Mouse (Mus musculus) heart, embryonic 16.5 days (tissue): Measurements from ENCODE around the gene Ing4. TPM values are rescaled to one million over a fixed set of nuclear protein-coding genes. Genes with fewer than 3 reads are reported as not detected.

ENCODE experiments used
- microRNA-seq: library from miRNA; unstranded; fragments of <30 nt; microRNA quantifications from one replicate; pipeline ENCODE4, GENCODE M21; 2017
- polyA plus RNA-seq: library from polyadenylated mRNA; unstranded; fragments of >200 nt; fragmentation: Nextera tagmentation; extraction: Ambion mirVana; gene quantifications from 2 replicates; pipeline ENCODE4 v1.2.1, GENCODE M21; 2015

Gene Ing4
- polyA plus RNA-seq, 1 experiment from 2014 or later = 77.5 TPM

Small RNA genes within 50 kb of the gene (microRNA-seq; reads per million reads assigned to microRNA genes)
- gene Mir7045 = not detected

Other genes with a start within 250 kb of the Ing4 start
- gene Spsb2, start 231.1 kb upstream of the Ing4 start, polyA plus RNA-seq = 7.4 and 9.2 TPM in 2 replicates
- gene Tpi1, start 225.5 kb upstream of the Ing4 start, polyA plus RNA-seq = 1,525 and 1,576 TPM in 2 replicates
- 104 and 112 TPM in 2 replicates for gene Usp5, start 210.3 kb upstream of the Ing4 start, polyA plus RNA-seq
- 126 and 136 TPM in 2 replicates for gene Cdca3, start 210.2 kb upstream of the Ing4 start, polyA plus RNA-seq
- 3.8 and 4.2 TPM in 2 replicates for gene Gnb3, start 199.5 kb upstream of the Ing4 start, polyA plus RNA-seq
- gene P3h3, start 182.0 kb upstream of the Ing4 start, polyA plus RNA-seq = 12.3 and 15.2 TPM in 2 replicates
- 2.4 and 2.7 TPM in 2 replicates for gene Gpr162, start 175.8 kb upstream of the Ing4 start, polyA plus RNA-seq
- gene Cd4, start 151.5 kb upstream of the Ing4 start, polyA plus RNA-seq = 0.25 and 2.1 TPM in 2 replicates
- 1.1 and 1.7 TPM in 2 replicates for gene Lag3, start 128.1 kb upstream of the Ing4 start, polyA plus RNA-seq
- gene Ptms, start 119.7 kb upstream of the Ing4 start, polyA plus RNA-seq = 203 and 265 TPM in 2 replicates
- 387 and 398 TPM in 2 replicates for gene Mlf2, start 108.4 kb upstream of the Ing4 start, polyA plus RNA-seq
- 141 and 145 TPM in 2 replicates for gene Cops7a, start 74.2 kb upstream of the Ing4 start, polyA plus RNA-seq
- 0.54 and 0.70 TPM in 2 replicates for gene Pianp, start 43.1 kb upstream of the Ing4 start, polyA plus RNA-seq
- 8.7 and 9.6 TPM in 2 replicates for gene Zfp384, start 30.6 kb upstream of the Ing4 start, polyA plus RNA-seq
- gene Acrbp, start 9.9 kb downstream of the Ing4 start, polyA plus RNA-seq = 8.0 TPM in 2 replicates
- gene Lpar5, start 28.2 kb downstream of the Ing4 start, polyA plus RNA-seq = 0.55 and 1.6 TPM in 2 replicates
- gene Chd4, start 56.2 kb downstream of the Ing4 start, polyA plus RNA-seq = 50.6 and 63.0 TPM in 2 replicates
- 45.0 and 45.8 TPM in 2 replicates for gene Nop2, start 92.1 kb downstream of the Ing4 start, polyA plus RNA-seq
- gene Iffo1, start 105.5 kb downstream of the Ing4 start, polyA plus RNA-seq = 11.7 and 13.2 TPM in 2 replicates
- 3,677 and 4,254 TPM in 2 replicates for gene Gapdh, start 126.7 kb downstream of the Ing4 start, polyA plus RNA-seq
- gene Ncapd2, start 151.9 kb downstream of the Ing4 start, polyA plus RNA-seq = 97.4 and 99.3 TPM in 2 replicates
- gene Mrpl51, start 152.0 kb downstream of the Ing4 start, polyA plus RNA-seq = 270 and 281 TPM in 2 replicates
- gene Vamp1, start 175.8 kb downstream of the Ing4 start, polyA plus RNA-seq = 7.0 and 8.4 TPM in 2 replicates
- gene Tapbpl, start 192.1 kb downstream of the Ing4 start, polyA plus RNA-seq = 7.4 and 9.1 TPM in 2 replicates
- 7.9 and 18.5 TPM in 2 replicates for gene Cd27, start 197.2 kb downstream of the Ing4 start, polyA plus RNA-seq
- gene Tuba3a, start 246.3 kb downstream of the Ing4 start, polyA plus RNA-seq = not detected in 2 replicates